Mouse (Mus musculus) T-cell, adult 2 months (primary cell): ENCODE measurements around the gene Rabgap1l.
A peak's percentile ranks its signal among the peaks of the same experiment; 100 is the strongest.

Source experiments
- DNase-seq: peaks from one replicate; pipeline ENCODE4 v3.0.0; 2022; ENCODE audit warnings: low spot score

Gene Rabgap1l

DNA sequence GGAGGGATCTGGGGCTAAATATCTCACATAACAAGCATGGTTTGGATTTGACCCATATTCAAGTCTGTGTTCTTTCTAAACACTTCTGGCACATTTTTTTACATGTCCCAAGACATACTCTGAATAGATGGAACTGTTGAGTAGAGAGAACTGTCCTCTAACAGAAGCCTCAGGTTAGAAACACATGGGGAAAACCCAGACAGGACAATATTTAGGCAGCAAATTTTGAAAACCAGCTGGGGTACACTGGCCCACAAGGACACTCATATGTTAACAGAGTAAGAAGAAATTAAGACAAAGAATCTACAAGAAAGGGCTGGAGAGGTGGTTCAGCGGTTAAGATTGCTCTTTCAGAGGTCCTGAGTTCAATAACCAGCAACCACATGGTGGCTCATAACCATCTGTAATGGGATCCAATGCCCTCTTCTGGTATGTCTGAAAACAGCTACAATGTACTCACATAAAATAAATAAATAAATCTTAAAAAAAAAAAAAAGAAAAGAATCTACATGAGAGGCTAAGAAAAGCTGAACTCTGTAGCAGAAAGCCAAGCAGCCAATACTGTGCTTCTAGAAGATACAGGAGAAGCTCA is 554.1 kb downstream of the Rabgap1l start:
- no peak for DNase-seq

DNA sequence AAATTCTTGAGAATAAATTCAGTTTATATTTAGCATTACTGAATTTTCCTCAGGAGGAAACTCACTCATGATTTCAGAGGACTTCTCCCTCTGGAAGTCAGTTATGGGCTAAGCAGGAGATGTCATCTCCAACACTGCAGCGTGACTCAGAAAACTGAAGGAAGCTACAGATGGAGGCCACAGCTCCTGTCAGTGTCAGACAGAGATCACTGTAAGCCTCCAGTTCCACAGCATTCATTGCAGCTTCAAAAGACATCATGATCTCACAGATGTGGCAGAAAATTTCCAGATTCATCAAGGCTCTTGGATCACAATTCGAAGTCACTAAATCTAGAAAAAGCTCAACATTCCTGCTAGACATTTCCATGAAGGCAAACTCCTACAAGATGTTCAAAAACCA is 555.0 kb downstream of the Rabgap1l start:
- DNase-seq, result no peak

DNA sequence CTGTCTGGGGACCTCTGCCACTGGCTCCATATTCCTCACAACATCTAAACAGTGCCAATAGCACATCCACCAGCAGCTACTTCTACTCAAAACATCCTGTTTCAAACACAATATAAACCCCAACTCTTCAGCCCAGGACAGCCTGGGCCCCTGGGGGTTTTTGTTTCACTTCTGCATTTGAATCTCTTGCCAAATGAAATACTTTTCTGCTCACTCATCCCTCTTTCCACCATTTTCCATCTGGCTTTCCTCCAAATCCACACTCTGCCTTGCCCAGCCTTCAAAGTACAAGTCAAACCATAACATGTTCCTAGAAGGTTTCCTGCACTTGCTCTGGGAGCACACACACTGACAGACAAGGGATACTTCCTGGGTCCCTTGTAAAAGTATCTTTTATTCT is 559.1 kb downstream of the Rabgap1l start:
- DNase-seq, result no peak

DNA sequence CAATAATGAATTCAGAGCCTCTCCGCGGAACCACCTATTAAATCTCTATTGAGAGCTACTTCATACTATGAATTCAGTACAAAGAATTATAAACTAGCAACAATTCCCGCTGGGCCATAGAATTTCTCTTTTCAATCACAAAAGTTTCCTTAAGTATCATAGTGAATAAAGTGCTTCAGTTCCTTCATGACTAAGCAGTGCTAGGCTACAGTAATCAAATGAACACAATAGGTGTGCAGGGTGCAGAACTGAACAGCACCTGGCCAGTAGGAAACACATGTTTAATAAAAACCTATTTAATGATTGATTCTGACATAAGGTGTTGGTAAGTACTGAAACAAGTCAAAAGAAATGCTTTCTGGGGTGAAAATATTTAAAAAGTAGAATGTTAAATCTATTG is 560.9 kb downstream of the Rabgap1l start:
- no peak for DNase-seq

DNA sequence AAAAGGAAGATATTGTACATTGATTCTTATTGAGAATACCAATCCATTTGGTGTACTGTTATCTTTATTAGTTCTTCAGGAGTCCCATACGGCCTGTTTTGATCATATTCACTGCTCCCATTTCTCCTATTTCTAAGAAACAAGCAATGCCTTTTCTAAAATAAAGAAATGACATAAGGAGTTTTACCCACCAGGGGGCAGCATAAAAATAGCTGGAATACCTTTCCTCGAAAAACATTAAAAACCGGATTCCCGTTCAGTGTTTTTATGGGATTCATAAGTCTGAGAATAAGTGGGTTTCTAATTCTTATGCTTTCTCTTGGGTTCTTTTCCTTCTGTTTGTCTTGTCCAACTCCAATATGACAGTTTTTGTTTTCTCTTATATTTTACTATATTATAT is 562.0 kb downstream of the Rabgap1l start:
- DNase-seq, result no peak

DNA sequence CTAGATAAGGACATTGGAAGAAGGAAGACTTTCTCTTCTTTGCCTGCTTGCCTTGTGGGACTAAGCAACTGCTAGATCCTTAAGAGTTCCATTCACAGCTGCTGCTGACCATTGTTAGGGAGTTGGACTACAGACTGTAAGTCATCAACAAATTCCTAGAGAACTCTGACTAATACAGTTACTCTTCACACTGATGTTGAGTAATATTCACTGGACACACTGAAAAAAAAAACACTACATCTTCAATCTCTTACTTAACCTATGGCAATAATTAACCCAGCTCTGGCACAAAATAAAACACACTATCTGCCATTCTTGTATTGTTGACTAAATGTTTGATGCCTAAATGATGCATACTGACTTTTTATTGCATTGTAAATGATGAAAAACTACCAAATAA is 565.2 kb downstream of the Rabgap1l start:
- DNase-seq, result no peak

DNA sequence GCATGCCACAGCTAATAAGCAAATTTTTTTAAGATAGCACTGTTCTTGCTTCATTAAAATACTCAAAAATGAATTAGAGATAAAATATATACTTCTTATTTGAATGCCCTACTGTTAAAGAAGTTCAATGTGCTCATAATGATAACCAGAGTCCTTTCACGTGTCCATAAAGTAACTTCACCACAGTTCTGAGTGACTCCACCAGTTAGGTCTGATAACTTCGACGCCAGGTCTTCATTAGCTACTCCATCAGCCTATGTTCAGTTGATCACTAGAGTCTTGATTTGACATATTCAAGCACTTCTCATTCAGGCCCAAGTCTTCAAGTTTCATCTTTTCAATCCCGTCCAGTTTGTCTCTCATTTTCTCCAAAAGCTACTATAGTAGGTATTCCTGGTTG is 565.8 kb downstream of the Rabgap1l start:
- DNase-seq, result no peak

DNA sequence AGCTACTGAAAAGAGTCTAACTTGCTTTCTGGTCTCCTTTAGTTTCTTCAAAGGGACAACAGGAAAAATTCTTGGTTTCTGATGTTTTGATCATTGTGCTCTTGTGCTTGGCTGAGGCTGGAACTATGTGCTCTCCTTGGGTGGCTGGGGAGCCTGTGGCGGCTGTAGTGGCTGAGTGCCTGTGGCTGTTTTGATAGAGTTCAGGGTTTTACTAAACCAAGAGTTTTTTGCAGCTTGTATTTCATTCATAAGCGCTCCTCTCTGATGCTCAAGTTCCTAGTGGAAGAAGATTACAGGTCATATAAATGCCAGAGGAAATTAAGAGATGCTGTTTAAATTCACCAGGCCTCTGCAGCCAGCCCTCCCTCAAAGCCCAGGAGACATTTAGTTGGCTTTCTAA is 568.9 kb downstream of the Rabgap1l start:
- DNase-seq, result no peak

DNA sequence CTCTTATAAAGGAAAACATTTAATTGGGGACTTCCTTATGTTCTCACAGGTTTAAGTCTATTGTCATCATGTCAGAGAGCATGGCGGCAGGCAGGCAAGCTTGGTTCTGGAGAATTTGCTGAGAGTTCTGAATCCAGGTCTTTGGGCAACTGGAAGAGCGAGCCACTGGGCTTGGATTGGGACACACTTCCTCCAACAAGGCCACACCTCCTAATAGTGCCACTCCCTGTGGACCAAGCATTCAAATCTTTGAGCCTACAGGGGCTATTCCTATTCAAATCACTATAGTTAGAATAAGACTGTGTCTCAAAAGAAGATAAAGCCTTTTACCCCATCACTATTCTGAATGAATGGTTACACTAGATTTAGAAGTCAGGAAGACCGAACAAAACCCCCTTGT is 575.1 kb downstream of the Rabgap1l start:
- DNase-seq, result no peak

DNA sequence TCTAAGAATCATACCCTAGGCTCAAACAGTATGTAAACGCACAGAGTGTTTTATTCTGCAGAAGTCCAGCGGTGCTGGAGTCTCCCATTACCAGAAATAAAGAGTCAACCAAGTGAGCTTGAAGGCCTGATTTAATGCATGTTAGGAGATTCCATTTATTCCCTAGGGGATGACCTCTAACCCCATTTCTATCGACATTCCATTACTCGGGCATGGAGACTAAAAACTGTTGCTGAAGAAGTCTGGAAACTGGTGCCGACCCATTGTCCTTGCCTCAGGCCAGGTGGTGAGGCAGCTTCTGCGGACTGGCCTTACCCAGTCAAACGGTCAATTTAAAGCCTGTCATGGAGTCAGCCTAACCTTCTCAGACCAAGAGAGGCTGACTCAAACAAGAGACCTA is 578.8 kb downstream of the Rabgap1l start:
- DNase-seq, result no peak

DNA sequence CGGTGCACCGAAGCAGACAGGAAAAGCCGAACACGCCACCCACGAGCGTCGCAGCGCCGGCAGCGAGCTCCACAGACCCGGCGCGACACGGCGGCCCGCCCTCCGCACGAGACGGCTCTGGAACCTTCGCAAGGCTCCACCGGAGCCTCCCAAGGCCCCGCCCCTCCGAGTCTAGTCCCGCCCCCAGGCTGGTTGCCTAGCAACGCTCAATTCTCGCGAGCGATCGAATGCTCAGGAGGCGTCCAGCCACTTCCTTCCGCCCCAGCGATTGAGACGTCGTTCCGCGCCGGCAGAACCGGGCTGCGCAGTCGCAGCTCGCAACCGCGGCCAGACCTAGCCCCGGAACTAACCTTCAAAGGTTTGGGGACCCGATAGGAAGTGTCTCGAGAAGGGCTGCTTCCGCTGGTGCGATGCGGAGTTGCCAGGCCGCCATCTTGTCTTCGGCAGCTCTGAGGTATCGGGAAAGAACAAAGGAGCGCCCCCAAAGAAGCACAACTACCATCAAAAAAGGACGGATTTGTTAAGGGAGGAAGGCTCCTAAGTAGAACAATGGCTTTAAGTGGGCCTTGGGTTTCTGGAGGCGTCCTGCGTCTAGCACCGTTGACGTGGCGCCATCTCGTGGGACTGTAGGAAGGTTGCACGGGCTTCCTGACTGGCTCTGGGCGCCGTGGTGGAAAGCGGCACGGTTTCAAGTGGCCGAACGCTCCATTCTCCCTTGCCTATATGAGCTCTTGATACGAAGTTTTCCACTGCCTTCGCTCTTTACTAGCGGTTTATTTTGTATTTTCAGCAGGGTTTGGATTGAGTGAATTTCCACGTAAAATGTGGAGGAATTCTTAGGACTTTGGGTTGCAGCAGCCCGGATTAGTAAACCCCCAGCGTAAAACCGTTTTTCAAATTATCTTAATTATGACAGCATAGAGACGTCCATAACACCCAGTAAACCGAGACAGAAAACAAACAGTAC is 580.0 kb downstream of the Rabgap1l start, which contains the start of gene Cacybp:
Gene Cacybp (minus strand): TSS at position 173 of the 967 bp plus-strand sequence.
- DNase-seq, result peak; percentile 100

DNA sequence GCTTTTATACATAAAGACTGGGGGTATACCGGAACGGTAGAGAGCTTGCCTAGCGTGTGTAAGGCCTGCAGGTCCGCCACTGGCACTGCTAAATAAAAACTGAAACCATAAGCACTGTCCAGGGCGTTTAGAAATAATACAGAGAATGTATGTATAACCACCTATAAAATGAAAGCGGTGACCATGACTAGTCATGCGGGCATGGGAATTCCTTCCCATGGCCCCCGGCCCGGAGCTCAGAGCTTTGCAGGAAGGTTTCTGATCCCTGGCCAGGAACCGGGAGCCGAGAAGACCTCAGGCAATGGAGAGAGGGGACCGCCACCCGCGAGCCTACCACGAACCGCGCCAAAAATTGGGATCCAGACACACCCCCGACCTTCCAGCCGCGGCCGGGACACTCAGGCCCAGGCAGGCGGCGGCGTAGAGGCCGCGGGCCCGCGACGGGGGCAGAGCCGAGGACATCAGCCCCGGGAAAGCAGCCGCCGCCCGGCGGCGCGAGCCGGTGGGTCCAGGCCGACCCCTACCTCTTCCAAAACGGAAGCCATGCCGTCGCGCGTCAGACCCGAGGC is 580.8 kb downstream of the Rabgap1l start:
- no peak for DNase-seq

DNA sequence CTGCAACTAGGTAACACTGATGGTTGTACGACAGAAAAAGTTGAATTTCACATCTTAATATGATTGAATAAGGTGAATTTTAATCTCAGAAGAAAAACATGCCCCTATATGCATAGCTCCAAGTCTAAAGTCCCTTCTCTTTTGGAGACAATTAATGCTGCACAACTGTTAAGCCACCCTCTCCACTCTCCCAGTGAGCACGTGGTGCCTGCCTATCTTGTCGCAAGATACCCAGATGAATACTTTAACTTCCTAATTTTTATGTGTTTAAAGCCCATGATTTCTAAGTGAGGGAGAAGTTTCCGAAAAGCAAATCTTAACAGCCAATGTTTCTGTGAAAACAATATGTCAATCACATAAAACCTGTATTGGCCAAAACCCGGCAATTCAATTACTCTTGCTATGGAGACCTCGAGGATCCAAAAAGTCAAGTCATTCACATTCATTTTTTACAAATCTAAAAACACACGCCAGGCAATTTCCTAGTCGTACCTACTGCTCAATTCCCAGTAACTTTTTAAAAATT is 581.4 kb downstream of the Rabgap1l start:
- DNase-seq, result no peak

DNA sequence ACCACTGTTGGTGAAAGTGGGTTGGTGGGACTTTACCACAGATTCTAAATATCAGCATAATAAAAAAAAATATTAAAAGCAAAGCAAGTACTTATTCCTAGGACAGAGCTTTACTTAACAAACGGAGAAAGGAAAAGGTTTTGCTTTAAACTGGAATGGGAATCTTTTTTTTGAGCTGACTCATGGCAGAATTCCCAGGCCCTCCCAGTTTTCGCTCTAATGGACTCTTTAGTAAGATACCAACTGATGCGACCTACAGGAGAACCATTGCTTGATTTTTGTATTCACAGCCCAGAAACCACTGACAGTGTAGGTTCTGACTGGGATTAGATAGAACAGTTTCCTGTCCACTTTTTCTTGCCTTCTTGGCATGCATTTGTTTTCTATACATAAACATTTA is 582.4 kb downstream of the Rabgap1l start:
- no peak for DNase-seq

DNA sequence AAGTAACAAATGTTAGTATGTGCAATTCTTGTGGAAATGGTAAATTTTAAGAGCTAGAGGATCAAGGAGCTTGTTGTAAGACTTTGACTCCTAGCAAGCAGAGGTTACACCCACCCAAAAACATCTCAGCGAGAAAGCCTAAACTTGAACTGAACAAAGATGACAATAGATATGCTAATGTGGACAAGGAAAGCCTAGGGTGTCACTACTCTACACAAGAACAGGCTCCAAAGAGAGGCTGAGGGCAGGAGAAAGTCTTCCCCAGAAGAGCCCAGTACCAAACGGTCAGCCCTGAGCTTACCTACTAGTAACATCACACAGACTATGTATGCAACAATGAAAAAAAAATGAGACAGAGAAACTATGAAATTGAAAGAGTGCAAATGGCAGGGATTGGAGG is 583.2 kb downstream of the Rabgap1l start:
- DNase-seq, result no peak

DNA sequence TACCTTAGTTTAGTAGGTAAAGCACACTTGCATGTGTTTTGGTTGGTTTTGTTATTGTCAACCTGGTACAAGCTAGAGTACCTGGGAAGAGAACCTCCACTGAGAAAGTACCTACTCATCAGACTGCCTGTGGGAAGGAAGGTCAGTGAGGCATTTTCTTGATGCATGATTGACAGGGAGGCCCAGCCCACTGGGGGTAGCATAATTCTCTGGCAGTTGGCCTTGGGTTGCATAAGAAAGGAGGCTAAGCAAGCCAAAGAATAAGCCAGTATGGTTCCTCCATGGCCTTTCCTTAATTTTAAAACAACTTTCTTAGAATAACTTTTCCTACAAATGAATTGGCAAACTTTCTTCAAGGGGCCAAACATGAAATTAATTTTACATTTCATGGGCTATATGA is 587.5 kb downstream of the Rabgap1l start:
- no peak for DNase-seq

DNA sequence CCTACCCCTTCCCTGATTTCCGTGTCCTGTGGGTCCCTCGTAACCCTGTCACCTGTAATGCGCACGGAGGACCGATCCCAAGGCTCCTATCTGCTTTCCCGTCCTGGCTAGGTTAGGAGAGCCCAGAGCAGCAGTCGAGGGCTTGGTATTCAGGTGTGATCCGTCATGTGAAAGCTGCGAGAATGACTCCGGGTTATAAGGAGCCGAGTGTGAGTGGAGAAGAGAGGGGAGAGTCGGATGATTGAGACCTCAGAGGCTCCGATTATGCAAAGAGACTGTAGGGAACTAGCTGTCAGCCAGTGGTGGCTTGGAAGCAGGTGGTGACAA is 597.7 kb downstream of the Rabgap1l start:
- DNase-seq, result no peak

DNA sequence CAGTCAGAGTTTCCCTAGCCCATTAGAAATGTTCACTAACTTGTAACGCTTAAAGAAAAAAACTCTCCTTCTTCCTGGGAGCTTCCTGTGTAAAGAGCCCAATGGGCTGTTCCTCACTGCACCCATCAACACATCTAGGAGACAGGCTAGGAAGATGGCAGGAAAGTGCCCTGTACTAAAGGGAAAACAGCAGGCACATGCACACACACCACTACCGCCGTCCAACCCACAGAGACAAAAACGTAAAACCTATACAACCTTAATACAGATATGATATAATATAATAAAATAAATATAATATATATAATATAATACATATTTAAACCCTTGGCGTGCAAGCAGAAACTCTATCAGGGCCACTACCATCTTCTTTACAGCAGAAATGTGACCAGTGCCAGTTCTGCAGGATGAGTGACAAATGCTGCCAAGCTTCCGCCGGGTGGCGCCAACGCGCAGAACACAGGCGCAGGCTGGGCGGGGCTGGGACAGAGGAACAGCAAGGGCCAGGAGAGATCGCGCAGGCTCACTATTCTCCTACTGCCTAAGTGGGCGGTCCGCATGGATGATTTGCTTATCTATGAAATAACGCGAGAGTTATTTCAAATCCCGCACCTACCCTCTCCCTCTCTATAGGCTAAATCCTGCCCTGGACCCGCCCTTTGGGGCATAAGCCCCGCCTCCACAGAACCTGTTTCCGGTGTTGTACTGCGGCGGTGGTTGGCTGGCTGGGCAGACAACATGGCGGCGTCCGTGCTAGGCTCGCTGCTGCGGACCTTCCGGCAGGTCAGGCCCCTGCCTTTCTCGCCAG is 598.3 kb downstream of the Rabgap1l start, which contains the start of gene Mrps14:
Gene Mrps14 (plus strand): TSS at position 687 of the 808 bp plus-strand sequence.
- DNase-seq, result peak; percentile 99

DNA sequence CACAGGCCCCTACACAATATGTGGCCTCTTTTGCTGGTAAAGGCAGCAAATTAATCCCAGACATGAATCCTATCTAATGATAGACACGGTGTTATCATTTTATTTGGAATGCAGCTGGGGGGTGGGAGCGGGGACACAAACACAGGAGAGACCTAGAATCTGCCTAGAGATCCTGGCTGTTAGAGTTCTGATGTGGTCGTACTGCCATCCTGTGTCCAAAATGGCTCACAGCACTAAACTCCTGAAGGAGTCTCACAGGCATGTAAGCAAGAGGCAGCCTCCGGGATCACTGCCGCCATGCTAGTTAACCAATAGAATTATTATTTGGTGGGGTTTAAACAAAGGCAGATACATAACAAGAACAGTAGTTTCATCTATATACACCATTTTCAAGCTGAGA is 608.5 kb downstream of the Rabgap1l start:
- DNase-seq, result no peak

DNA sequence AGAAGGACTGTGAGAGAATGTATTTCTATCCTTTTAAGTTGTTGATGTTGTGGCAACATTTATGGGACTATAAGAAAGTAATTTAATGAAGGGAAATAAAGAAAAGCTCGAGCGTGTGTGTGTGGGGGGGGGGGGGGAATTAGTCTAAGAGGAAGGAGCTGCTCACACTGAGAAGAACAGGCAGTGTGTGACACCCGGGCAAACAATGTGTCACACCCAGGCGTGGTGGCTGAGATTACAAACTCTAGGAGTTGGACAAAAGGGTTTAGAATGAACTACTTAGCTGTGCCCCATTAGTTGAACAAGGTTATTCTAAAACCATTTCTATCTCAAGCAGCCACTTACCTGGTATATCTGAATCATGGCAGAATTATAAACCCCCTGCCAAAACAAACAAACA is 611.8 kb downstream of the Rabgap1l start:
- no peak for DNase-seq

DNA sequence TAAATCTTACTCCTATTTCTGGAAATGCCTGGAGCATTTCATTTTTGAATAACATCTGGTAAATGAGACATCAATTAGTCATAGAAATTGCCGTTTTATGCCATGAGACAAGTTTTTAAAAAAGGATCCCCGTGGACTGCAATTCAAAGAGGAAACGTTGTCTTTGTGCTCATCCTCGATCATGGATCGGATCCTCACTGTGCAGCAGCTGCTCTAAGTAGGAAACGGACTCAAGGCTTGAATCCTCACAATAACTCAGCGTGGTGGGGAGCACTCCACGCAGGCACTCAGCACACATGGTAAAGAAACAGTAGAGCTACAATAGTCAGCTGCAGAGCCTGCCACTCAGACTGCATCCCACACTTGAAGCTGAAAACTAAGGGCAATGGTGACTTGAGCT is 616.1 kb downstream of the Rabgap1l start:
- DNase-seq, result no peak
